Mouse (Mus musculus) CH12.LX (cell line): ENCODE measurements at regions not wholly inside any gene's neighbourhood (a gene's known extent, or its start where the extent isn't known, plus 50 kb on each side); places are given as distances from the start of the nearest gene placed in this dataset.

Experiments
- DNase-seq: peaks from one replicate; pipeline ENCODE4 v3.0.0-alpha.2; 2013; ENCODE audit errors: extremely low read depth
- H3K27ac ChIP-seq: 2 replicates; pipeline ENCODE4 v1.5.1; 2012; ENCODE audit warnings: low read depth, mild to moderate bottlenecking, control low read depth, moderate library complexity; ENCODE audit not compliant: insufficient read depth
- H3K27me3 ChIP-seq: replicated peaks from 2 replicates; pipeline ENCODE3; 2012; ENCODE audit warnings: inconsistent platforms
- H3K36me3 ChIP-seq, 2 experiments: replicated peaks in 1 of 2; 2 replicates each; pipeline versions ENCODE3 to v1.6.1; 2012; ENCODE audit warnings: inconsistent platforms in 1 of 2, low read length in 1 of 2, mild to moderate bottlenecking in 1 of 2, mixed read lengths in 1 of 2, moderate library complexity in 1 of 2; ENCODE audit not compliant: control insufficient read depth in 1 of 2, insufficient read depth in 1 of 2
- H3K4me1 ChIP-seq, 2 experiments: 2 replicates each; pipeline ENCODE4 v1.6.1; 2012; ENCODE audit warnings: inconsistent platforms in 1 of 2, moderate library complexity in 1 of 2; ENCODE audit not compliant: insufficient read depth in 2 of 2, control insufficient read depth in 1 of 2
- H3K4me2 ChIP-seq: 2 replicates; pipeline ENCODE4 v1.6.1; 2012; ENCODE audit warnings: low read depth, mild to moderate bottlenecking, control low read depth; ENCODE audit not compliant: poor library complexity, insufficient read depth, severe bottlenecking
- H3K4me3 ChIP-seq, 3 experiments: fragments of 150-350 bp in 1 of 3; sonication (generic) in 1 of 3; replicated peaks in 1 of 3; 2 replicates each; pipeline versions ENCODE3 to v1.5.1; 2011 to 2012; ENCODE audit warnings: low read depth in 2 of 3, low read length in 2 of 3, mild to moderate bottlenecking in 2 of 3, moderate library complexity in 2 of 3, control low read depth in 1 of 3, improper control_type of control experiment in 1 of 3, inconsistent platforms in 1 of 3, mixed read lengths in 1 of 3; ENCODE audit not compliant: poor library complexity in 1 of 3
- H3K79me2 ChIP-seq: replicated peaks from 2 replicates; pipeline ENCODE4 v1.6.1; 2012; ENCODE audit warnings: mild to moderate bottlenecking, moderate library complexity; ENCODE audit not compliant: control insufficient read depth, poor library complexity, insufficient read depth, severe bottlenecking; ENCODE audit errors: extremely low read depth
- H3K9ac ChIP-seq: 2 replicates; pipeline ENCODE4 v1.6.1; 2012; ENCODE audit warnings: low read depth, mild to moderate bottlenecking, control low read depth, moderate library complexity; ENCODE audit not compliant: insufficient read depth
- H3K9me3 ChIP-seq: replicated peaks from 2 replicates; pipeline ENCODE3; 2012; ENCODE audit warnings: low read length, inconsistent platforms, mixed read lengths
- BHLHE40 ChIP-seq: IDR thresholded peaks from 2 replicates; pipeline ENCODE4 v1.6.1; 2011; ENCODE audit warnings: mild to moderate bottlenecking, low read depth, low read length, improper control_type of control experiment
- CHD1 ChIP-seq: IDR thresholded peaks from 2 replicates; pipeline ENCODE4 v1.6.1; 2012; ENCODE audit warnings: low read depth, low read length, improper control_type of control experiment, inconsistent platforms
- EP300 ChIP-seq: IDR thresholded peaks from 2 replicates; pipeline ENCODE4 v1.6.1; 2011; ENCODE audit warnings: low read length, improper control_type of control experiment
- ETS1 ChIP-seq: conservative IDR thresholded peaks from 2 replicates; pipeline ENCODE4 v1.6.1; 2012; ENCODE audit warnings: low read depth, mild to moderate bottlenecking, inconsistent platforms, low read length, improper control_type of control experiment, moderate library complexity
- IRF4 ChIP-seq: IDR thresholded peaks from 2 replicates; pipeline ENCODE4 v1.6.1; 2014; ENCODE audit warnings: low read depth, mild to moderate bottlenecking, inconsistent platforms, low read length, improper control_type of control experiment
- JUND ChIP-seq: conservative IDR thresholded peaks from 2 replicates; pipeline ENCODE4 v1.6.1; 2011; ENCODE audit warnings: low read depth, low read length, improper control_type of control experiment
- KAT2A ChIP-seq: IDR thresholded peaks from 2 replicates; pipeline ENCODE4 v1.6.1; 2012; ENCODE audit warnings: low read length, improper control_type of control experiment, inconsistent platforms; ENCODE audit not compliant: insufficient replicate concordance
- MAFK ChIP-seq: IDR thresholded peaks from 2 replicates; pipeline ENCODE4 v1.6.1; 2011; ENCODE audit warnings: low read length, improper control_type of control experiment; ENCODE audit not compliant: insufficient replicate concordance
- MAX ChIP-seq: IDR thresholded peaks from 2 replicates; pipeline ENCODE4 v1.6.1; 2011; ENCODE audit warnings: low read length, improper control_type of control experiment
- MAZ ChIP-seq: IDR thresholded peaks from 2 replicates; pipeline ENCODE4 v1.6.1; 2012; ENCODE audit warnings: low read depth, mild to moderate bottlenecking, inconsistent platforms, low read length, improper control_type of control experiment, moderate library complexity
- MEF2A ChIP-seq: IDR thresholded peaks from 2 replicates; pipeline ENCODE4 v1.6.1; 2014; ENCODE audit warnings: low read depth, mild to moderate bottlenecking, inconsistent platforms, low read length, improper control_type of control experiment, borderline replicate concordance
- MYC ChIP-seq: IDR thresholded peaks from 2 replicates; pipeline ENCODE4 v1.6.1; 2011; ENCODE audit warnings: low read depth, mild to moderate bottlenecking, improper control_type of control experiment, low read length
- NELFE ChIP-seq: IDR thresholded peaks from 2 replicates; pipeline ENCODE4 v1.6.1; 2011; ENCODE audit warnings: low read depth, low read length, improper control_type of control experiment
- NRF1 ChIP-seq: IDR thresholded peaks from 2 replicates; pipeline ENCODE4 v1.6.1; 2014; ENCODE audit warnings: low read depth, mild to moderate bottlenecking, inconsistent platforms, low read length, improper control_type of control experiment, moderate library complexity
- PAX5 ChIP-seq: IDR thresholded peaks from 2 replicates; pipeline ENCODE4 v1.6.1; 2012; ENCODE audit warnings: low read length, inconsistent platforms, mixed read lengths
- POLR2A ChIP-seq: IDR thresholded peaks from 2 replicates; pipeline ENCODE4 v1.6.1; 2011; ENCODE audit warnings: low read depth, mild to moderate bottlenecking, improper control_type of control experiment, low read length
- POLR2AphosphoS2 ChIP-seq: IDR thresholded peaks from 2 replicates; pipeline ENCODE4 v1.6.1; 2011; ENCODE audit warnings: low read depth, low read length, improper control_type of control experiment
- RCOR1 ChIP-seq: conservative IDR thresholded peaks from 2 replicates; pipeline ENCODE4 v1.6.1; 2012; ENCODE audit warnings: low read depth, mild to moderate bottlenecking, inconsistent platforms, low read length, improper control_type of control experiment
- SIN3A ChIP-seq: IDR thresholded peaks from 2 replicates; pipeline ENCODE4 v1.6.1; 2012; ENCODE audit warnings: low read length, improper control_type of control experiment, inconsistent platforms
- TBP ChIP-seq: conservative IDR thresholded peaks from 2 replicates; pipeline ENCODE4 v1.6.1; 2011; ENCODE audit warnings: low read depth, low read length, improper control_type of control experiment
- TCF12 ChIP-seq: IDR thresholded peaks from 2 replicates; pipeline ENCODE4 v1.6.1; 2014; ENCODE audit warnings: low read depth, mild to moderate bottlenecking, inconsistent platforms, low read length, improper control_type of control experiment
- UBTF ChIP-seq: IDR thresholded peaks from 2 replicates; pipeline ENCODE4 v1.6.1; 2012; ENCODE audit warnings: low read depth, mild to moderate bottlenecking, inconsistent platforms, low read length, improper control_type of control experiment, moderate library complexity
- USF1 ChIP-seq: IDR thresholded peaks from 2 replicates; pipeline ENCODE4 v1.6.1; 2014; ENCODE audit warnings: low read depth, mild to moderate bottlenecking, inconsistent platforms, low read length, improper control_type of control experiment
- USF2 ChIP-seq: conservative IDR thresholded peaks from 2 replicates; pipeline ENCODE4 v1.6.1; 2011; ENCODE audit warnings: low read depth, low read length, improper control_type of control experiment
- ZC3H11A ChIP-seq: IDR thresholded peaks from 2 replicates; pipeline ENCODE4 v1.6.1; 2012; ENCODE audit warnings: low read depth, mild to moderate bottlenecking, inconsistent platforms, low read length, improper control_type of control experiment
- ZKSCAN1 ChIP-seq: IDR thresholded peaks from 2 replicates; pipeline ENCODE4 v1.6.1; 2012; ENCODE audit warnings: low read depth, inconsistent platforms, low read length, improper control_type of control experiment, borderline replicate concordance
- dilution Hi-C: fragments of 300-500 bp; cut with MboI; formaldehyde crosslinking; loops from 2 replicates; pipeline ENCODE4 v1.14.3; 2020; ENCODE audit warnings: low sequenced_read_pairs; ENCODE audit not compliant: extremely low pct_unique_long_range_greater_than_20kb, extremely low pct_ligation_motif_present
- in situ Hi-C: fragments of 300-500 bp; cut with MboI; formaldehyde crosslinking; loops from 3 replicates; pipeline ENCODE4 v1.14.3; 2019; ENCODE audit warnings: low sequenced_read_pairs, low pct_ligation_motif_present, low pct_unique_long_range_greater_than_20kb, mixed read lengths

DNA sequence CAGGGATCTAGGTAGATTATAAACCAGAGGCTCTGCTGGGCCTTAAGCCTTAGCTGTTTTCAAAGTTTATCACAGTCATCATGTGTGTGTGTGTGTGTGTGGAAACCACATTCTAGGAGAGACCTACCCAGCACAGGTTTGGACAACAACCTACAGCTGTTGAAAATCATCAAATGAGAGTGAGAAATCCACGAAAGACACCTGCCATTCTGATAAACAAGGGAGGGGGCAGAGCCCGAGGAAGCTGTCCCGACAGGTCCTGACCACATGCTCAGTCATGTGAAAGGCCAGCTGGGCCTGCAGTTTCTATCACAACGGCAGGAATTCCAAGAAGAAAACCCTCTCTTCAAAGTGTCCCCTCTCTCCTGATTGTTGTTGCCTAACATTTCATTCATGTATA lies 114.0 kb upstream of the Atp1b1 start:
- in situ Hi-C loops, result no loop called here
- no peak overlapping the region for H3K4me2 ChIP-seq
- H3K27me3 ChIP-seq, result no peaks in the 10 kb centered on the region
- H3K4me1 ChIP-seq, result peaks cover 12 to 18% of the 10 kb centered on the region in 2 experiments
- no peak overlapping the region for H3K27ac ChIP-seq
- no peaks in the 10 kb centered on the region for H3K36me3 ChIP-seq
- dilution Hi-C loops, result no loop called here
- TF ChIP-seq BHLHE40 (no peak), TCF12 (peak; percentile 22; the same call in 1 of the 2 replicates), MAX (no peak), TBP (no peak), ETS1 (0 out of 2 replicates have a peak, but pooled peaks have one; percentile 24), IRF4 (no peak), MAZ (no peak)
- TF ChIP-seq, all 38 proteins: peak for 2
- no peak for DNase-seq
- H3K9ac ChIP-seq, result no peak overlapping the region
- no peaks in the 10 kb centered on the region for H3K79me2 ChIP-seq
- no peak overlapping the region for H3K4me3 ChIP-seq
- H3K9me3 ChIP-seq, result no peaks in the 10 kb centered on the region

DNA sequence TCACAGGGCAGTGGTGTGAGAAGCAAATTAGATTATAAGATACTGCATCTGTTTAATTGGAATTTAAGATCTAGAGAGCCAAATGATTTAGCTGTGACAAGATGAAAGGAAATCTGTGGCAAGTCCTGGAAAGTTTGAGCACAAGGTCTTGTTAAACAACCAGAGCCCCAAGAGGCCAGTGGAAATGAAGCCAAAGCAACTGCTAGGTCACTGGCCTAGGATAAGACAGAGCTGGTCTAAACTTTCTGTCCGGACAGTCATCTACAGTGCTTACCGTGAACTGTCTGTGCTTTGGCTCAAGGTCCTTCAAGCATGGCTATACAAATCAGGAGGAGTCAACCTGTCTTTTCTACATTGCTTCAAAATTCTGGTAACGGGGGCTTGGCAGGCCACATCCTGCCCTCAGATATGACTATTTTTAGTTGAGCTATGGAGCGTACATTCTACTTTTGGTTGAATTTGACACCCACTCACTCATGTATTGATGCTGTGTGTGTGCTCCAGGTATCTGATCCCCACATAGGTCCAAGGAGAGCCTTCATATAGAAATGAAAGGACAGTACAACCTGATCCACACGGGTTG lies 113.4 kb upstream of the Atp1b1 start:
- H3K4me2 ChIP-seq, result no peak overlapping the region
- TF ChIP-seq ZC3H11A, result no peak
- no peak for TF ChIP-seq NELFE
- TF ChIP-seq ETS1, result no peak
- no peak overlapping the region for H3K4me3 ChIP-seq
- no peaks in the 10 kb centered on the region for H3K36me3 ChIP-seq
- H3K27me3 ChIP-seq, result no peaks in the 10 kb centered on the region
- dilution Hi-C loops, result no loop called here
- H3K27ac ChIP-seq, result no peak overlapping the region
- H3K4me1 ChIP-seq, result peaks cover 12 to 18% of the 10 kb centered on the region in 2 experiments
- no peaks in the 10 kb centered on the region for H3K9me3 ChIP-seq
- no peak for DNase-seq
- no peaks in the 10 kb centered on the region for H3K79me2 ChIP-seq
- in situ Hi-C loops, result no loop called here
- no peak overlapping the region for H3K9ac ChIP-seq

GRCm38 (mm10) chr1:164564847-164565246 lies 106.7 kb upstream of the Atp1b1 start:
- TF ChIP-seq NRF1, result no peak
- TF ChIP-seq MEF2A, result no peak
- TF ChIP-seq EP300, result no peak
- TF ChIP-seq MAFK, result no peak
- TF ChIP-seq SIN3A, result no peak
- TF ChIP-seq UBTF, result no peak
- TF ChIP-seq USF1, result no peak
- no peak for TF ChIP-seq USF2
- no peak for TF ChIP-seq MYC
- TF ChIP-seq CHD1, result no peak
- no peak for TF ChIP-seq JUND
- no peak for TF ChIP-seq IRF4
- TF ChIP-seq POLR2AphosphoS2, result no peak
- TF ChIP-seq POLR2A, result no peak
- TF ChIP-seq RCOR1, result no peak
- no peak for TF ChIP-seq KAT2A
- TF ChIP-seq ZKSCAN1, result no peak
- TF ChIP-seq PAX5, result no peak
- TF ChIP-seq, all 38 proteins: peak for 0
- dilution Hi-C loops, result no loop called here

More at GRCm38 (mm10) chr1:164564847-164565246, 106.7 kb upstream of the Atp1b1 start:
- in situ Hi-C loops, result no loop called here
- no peak overlapping the region for H3K27ac ChIP-seq
- H3K4me3 ChIP-seq, result no peak overlapping the region
- H3K9ac ChIP-seq, result no peak overlapping the region
- no peaks in the 10 kb centered on the region for H3K36me3 ChIP-seq
- no peaks in the 10 kb centered on the region for H3K27me3 ChIP-seq
- H3K9me3 ChIP-seq, result no peaks in the 10 kb centered on the region
- H3K4me2 ChIP-seq, result no peak overlapping the region
- H3K79me2 ChIP-seq, result no peaks in the 10 kb centered on the region
- DNase-seq, result no peak
- no peaks in the 10 kb centered on the region for H3K4me1 ChIP-seq
